Mouse (Mus musculus) hindbrain, embryonic 12.5 days (tissue): ENCODE data around the gene Bzw2. TPM values are rescaled to one million over a fixed set of nuclear protein-coding genes. Genes with fewer than 3 reads are reported as not detected.

Experiments used
- ATAC-seq: fragments of 200-750 bp; cut with Nextera tagmentation; 2 replicates; pipeline ENCODE4 v1.8.0; 2017; ENCODE audit warnings: moderate TSS enrichment; ENCODE audit not compliant: low FRiP score
- H3K27ac ChIP-seq: fragments of 300-500 bp; sonication (generic); 2 replicates; pipeline ENCODE4 v1.5.1; 2016; ENCODE audit warnings: mild to moderate bottlenecking
- H3K27me3 ChIP-seq: fragments of 300-500 bp; sonication (generic); 2 replicates; pipeline ENCODE4 v1.6.1; 2016; ENCODE audit warnings: mild to moderate bottlenecking
- H3K36me3 ChIP-seq: fragments of 300-500 bp; sonication (generic); 2 replicates; pipeline ENCODE4 v1.6.1; 2016; ENCODE audit warnings: mild to moderate bottlenecking
- H3K4me1 ChIP-seq: fragments of 300-500 bp; sonication (generic); 2 replicates; pipeline ENCODE4 v1.6.1; 2016
- H3K4me2 ChIP-seq: fragments of 300-500 bp; sonication (generic); replicated peaks from 2 replicates; pipeline ENCODE4 v1.6.1; 2016; ENCODE audit warnings: mild to moderate bottlenecking
- H3K4me3 ChIP-seq: fragments of 300-500 bp; sonication (generic); 2 replicates; pipeline ENCODE4 v1.5.1; 2016; ENCODE audit warnings: mild to moderate bottlenecking
- H3K9ac ChIP-seq: fragments of 300-500 bp; sonication (generic); 2 replicates; pipeline ENCODE4 v1.6.1; 2016; ENCODE audit warnings: mild to moderate bottlenecking, moderate library complexity
- H3K9me3 ChIP-seq: fragments of 300-500 bp; sonication (generic); replicated peaks from 2 replicates; pipeline ENCODE4 v1.6.1; 2016; ENCODE audit warnings: mild to moderate bottlenecking
- WGBS: fragments of 180-500 bp; shearing (Covaris S2); methylation state at CpG from one replicate; pipeline ENCODE4 v1.1.7; 2016; 5-methylcytosine and 5-hydroxymethylcytosine counted together
- polyA plus RNA-seq: library from polyadenylated mRNA; unstranded; fragments of >200 nt; fragmentation: Nextera tagmentation; extraction: Ambion mirVana; gene quantifications from 2 replicates; pipeline ENCODE4 v1.2.1, GENCODE M21; 2016

Bzw2 gene
- polyA plus RNA-seq, 1 experiment from 2014 or later = 314 TPM

DNA sequence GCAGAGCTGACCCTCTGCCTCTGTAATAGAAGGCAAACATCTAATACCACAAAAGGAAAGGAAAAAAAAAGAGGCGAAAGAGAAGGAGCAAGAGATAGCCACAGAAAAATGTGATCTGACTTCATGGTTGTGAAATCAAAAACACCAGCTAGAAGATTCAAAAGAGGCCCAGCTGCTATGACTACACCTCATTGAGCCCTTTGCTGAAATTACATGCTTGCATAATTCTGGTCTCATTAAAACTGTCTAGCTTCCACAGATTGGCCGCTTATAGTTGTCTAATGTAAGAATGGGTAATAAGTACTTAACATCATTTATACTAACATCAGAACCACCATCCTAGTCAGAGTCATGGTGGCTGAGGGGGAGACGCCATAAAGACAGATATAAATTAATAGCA lies 25.2 kb downstream of the Bzw2 start:
- 81% methylated on average over 3 of the region's 3 CpGs for WGBS
- H3K27ac ChIP-seq = no peak overlapping the region
- no peaks in the 10 kb centered on the region for H3K9me3 ChIP-seq
- no peak overlapping the region for H3K4me2 ChIP-seq
- H3K9ac ChIP-seq = no peak overlapping the region
- H3K36me3 ChIP-seq = peaks cover 53% of the 10 kb centered on the region
- H3K4me3 ChIP-seq = no peak overlapping the region
- H3K4me1 ChIP-seq = no peaks in the 10 kb centered on the region
- no peak for ATAC-seq
- H3K27me3 ChIP-seq = no peaks in the 10 kb centered on the region

DNA sequence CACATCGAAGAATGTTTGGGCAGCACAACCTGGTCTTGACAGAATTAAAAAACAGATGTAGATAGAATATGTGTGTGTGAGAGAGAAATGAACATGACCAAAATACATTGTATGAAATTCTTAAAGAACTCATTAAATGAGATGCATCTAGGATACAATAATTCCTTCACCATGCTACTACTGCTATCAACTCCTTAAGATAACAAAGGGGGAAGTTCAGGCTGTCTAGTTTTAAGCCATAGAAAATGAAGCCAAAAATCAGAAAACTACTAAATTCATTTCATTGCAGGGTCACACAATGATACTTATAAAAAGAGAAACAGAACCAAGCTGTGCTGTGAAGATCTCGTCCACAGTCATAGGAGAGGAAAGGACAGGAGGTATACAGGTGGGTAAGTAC lies 25.6 kb downstream of the Bzw2 start:
- Histone ChIP-seq H3K4me2 (no peak overlapping the region), H3K9ac (no peak overlapping the region), H3K9me3 (no peaks in the 10 kb centered on the region), H3K4me3 (no peak overlapping the region), H3K36me3 (peaks cover 51% of the 10 kb centered on the region), H3K27me3 (no peaks in the 10 kb centered on the region), H3K4me1 (no peaks in the 10 kb centered on the region), H3K27ac (no peak overlapping the region)
- WGBS = 94% methylated on average over 2 of the region's 2 CpGs
- ATAC-seq = no peak

DNA sequence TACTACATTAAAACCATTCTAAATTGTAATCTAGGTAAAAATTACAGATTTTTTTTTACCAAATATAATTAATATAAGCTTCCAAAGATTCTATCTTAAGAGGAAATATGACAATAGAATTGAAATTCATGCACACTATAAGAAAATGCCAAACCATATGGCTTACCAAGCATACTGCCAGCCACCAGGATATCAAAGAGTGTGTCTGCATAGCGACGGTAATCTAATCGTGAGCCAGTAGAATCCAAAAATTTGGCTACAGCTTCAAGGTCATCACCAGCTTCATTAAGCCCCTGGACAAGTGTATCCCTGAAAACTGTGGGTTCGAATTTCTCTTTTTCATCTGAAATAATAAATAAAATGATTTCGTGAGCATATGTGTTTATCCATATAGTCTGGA lies 28.1 kb downstream of the Bzw2 start:
- ATAC-seq = no peak
- no peaks in the 10 kb centered on the region for H3K4me1 ChIP-seq
- no peak overlapping the region for H3K4me3 ChIP-seq
- H3K27ac ChIP-seq = no peak overlapping the region
- H3K9me3 ChIP-seq = no peaks in the 10 kb centered on the region
- no peak overlapping the region for H3K4me2 ChIP-seq
- no peaks in the 10 kb centered on the region for H3K27me3 ChIP-seq
- H3K36me3 ChIP-seq = peaks cover 42% of the 10 kb centered on the region
- 97% methylated on average over 5 of the region's 5 CpGs for WGBS
- no peak overlapping the region for H3K9ac ChIP-seq

DNA sequence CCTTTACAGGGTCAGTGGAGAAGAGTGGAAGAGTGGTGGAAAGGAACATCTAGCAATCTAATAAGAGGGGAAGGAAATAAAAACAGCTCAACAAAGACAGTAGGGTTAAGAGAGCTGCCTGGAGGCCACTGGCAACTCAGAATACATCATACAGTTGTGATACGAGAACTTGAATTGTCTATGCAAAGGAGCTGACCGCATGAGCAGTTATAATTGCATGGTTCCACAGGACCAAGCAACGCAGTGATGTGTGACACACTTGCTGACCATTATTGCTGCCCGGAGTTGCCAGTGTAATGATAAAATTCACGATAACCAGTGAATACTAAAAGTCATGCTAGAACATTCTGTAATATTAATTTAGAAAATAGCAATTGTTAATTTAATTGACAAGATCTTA lies 31.8 kb downstream of the Bzw2 start:
- no peaks in the 10 kb centered on the region for H3K27me3 ChIP-seq
- no peak for ATAC-seq
- peaks cover 38% of the 10 kb centered on the region for H3K36me3 ChIP-seq
- 94% methylated on average over 5 of the region's 5 CpGs for WGBS
- H3K9me3 ChIP-seq = no peaks in the 10 kb centered on the region
- no peaks in the 10 kb centered on the region for H3K4me1 ChIP-seq
- no peak overlapping the region for H3K9ac ChIP-seq
- no peak overlapping the region for H3K4me3 ChIP-seq
- H3K4me2 ChIP-seq = no peak overlapping the region
- H3K27ac ChIP-seq = no peak overlapping the region

DNA sequence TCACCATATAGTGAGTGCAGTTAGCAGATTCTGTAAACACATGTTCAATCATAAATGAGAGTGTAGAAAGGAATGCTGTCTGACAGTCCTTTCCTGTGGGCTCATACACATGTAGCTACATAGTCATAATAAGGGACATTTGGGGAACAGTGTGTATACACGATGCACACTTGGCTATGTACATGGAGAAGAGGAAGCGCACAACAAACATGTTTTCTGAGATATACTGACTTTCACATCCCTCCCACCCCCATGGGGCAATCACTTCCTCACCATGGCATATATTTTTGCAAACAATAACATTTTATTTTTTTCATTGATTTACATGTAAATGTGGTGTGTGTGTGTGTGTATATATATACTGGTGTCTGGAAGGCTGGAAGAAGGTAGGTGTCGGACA lies 38.6 kb downstream of the Bzw2 start:
- Histone ChIP-seq H3K4me2 (no peak overlapping the region), H3K4me1 (no peaks in the 10 kb centered on the region), H3K9me3 (no peaks in the 10 kb centered on the region), H3K4me3 (no peak overlapping the region), H3K27me3 (no peaks in the 10 kb centered on the region), H3K36me3 (peaks cover 67% of the 10 kb centered on the region), H3K9ac (no peak overlapping the region), H3K27ac (no peak overlapping the region)
- WGBS = 93% methylated on average over 3 of the region's 3 CpGs
- no peak for ATAC-seq

DNA sequence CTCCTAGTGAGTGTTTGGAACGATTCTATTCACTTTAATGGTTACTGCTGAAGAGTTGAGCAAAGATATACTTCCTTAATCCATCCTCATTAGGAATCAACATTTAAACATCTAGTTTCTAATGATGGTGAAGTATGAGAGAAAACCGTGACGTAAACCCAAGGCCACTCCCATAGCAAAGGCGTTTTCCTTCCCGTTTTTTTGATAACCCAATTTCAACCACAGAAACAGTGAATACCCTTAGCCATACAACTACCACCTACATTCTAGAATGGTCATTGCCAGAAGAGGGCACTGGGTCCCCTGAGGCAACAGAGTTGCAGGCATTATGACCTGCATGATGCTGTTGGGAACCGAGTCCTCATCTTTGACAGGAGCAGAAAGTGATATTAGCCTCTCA lies 40.7 kb downstream of the Bzw2 start:
- H3K27me3 ChIP-seq = no peaks in the 10 kb centered on the region
- ATAC-seq = no peak
- no peaks in the 10 kb centered on the region for H3K4me1 ChIP-seq
- H3K4me2 ChIP-seq = no peak overlapping the region
- H3K4me3 ChIP-seq = no peak overlapping the region
- WGBS = 94% methylated on average over 6 of the region's 6 CpGs
- no peak overlapping the region for H3K27ac ChIP-seq
- no peaks in the 10 kb centered on the region for H3K9me3 ChIP-seq
- peaks cover 70% of the 10 kb centered on the region for H3K36me3 ChIP-seq
- H3K9ac ChIP-seq = no peak overlapping the region

DNA sequence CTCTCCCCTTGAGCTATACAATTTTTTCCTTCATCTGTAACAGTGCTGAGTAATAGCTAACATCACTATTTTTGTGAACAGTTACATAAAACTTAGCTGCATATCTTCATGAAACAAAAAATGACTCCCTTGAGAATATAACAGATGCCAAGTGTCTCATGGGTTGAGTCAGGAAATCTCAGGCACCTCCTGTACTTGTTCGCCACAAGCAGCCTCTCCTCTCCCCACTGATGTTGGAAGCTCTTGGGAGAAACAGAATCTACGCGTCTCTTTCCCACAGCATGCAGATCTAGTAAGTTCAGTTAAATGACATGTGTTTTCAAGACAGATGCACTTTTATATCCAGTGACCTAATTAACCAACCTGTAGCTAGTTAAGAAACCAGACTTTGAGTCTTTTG lies 45.8 kb downstream of the Bzw2 start:
- H3K4me1 ChIP-seq = no peaks in the 10 kb centered on the region
- no peak overlapping the region for H3K4me2 ChIP-seq
- no peak overlapping the region for H3K27ac ChIP-seq
- H3K4me3 ChIP-seq = no peak overlapping the region
- no peak for ATAC-seq
- WGBS = 94% methylated on average over 3 of the region's 3 CpGs
- H3K36me3 ChIP-seq = peaks cover 82% of the 10 kb centered on the region
- no peaks in the 10 kb centered on the region for H3K27me3 ChIP-seq
- H3K9me3 ChIP-seq = no peaks in the 10 kb centered on the region
- no peak overlapping the region for H3K9ac ChIP-seq

DNA sequence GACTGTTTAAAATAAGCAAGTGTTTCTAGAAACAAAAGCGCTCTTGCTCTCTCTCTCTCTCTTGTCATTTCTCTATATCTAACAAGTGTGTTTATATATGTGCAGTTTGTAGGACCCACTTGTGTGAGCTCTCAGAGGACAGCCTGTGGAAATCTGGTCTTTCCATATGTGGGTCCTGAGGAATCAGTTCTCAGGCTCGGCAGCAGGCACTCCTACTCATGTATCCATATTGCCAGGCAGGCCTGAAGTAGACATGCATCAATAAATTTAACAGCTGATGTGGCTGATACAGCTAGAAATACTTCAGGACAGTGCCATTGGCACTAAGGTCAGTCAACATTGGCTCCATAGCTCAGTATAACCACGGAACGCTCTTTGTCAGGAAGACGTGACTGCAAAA lies 46.8 kb downstream of the Bzw2 start:
- no peak overlapping the region for H3K4me2 ChIP-seq
- H3K36me3 ChIP-seq = peaks cover 83% of the 10 kb centered on the region
- no peak for ATAC-seq

DNA sequence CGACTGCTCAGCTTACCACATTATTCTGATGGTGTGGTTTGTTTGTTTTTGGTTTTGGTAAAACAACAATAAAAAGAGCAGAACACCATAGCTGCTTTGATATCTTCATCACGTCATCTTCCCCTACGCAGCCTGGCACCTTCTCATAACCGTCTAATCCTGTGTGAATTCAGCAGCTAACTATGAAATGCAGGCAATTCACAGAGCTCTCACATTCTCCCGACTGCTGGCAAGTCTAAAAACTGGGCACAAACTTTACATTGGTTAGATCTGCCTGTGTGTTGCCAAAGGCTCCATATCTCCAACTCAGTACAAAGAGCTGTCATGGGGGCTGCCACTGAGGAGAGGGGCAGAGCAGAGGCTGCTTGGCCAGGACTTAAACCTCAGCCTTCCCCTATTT lies 47.4 kb downstream of the Bzw2 start:
- WGBS = 96% methylated on average over 5 of the region's 5 CpGs
- H3K36me3 ChIP-seq = peaks cover 80% of the 10 kb centered on the region
- H3K9me3 ChIP-seq = no peaks in the 10 kb centered on the region
- no peak overlapping the region for H3K4me2 ChIP-seq
- H3K4me3 ChIP-seq = no peak overlapping the region
- no peaks in the 10 kb centered on the region for H3K4me1 ChIP-seq
- no peak for ATAC-seq
- H3K9ac ChIP-seq = no peak overlapping the region
- H3K27me3 ChIP-seq = no peaks in the 10 kb centered on the region
- no peak overlapping the region for H3K27ac ChIP-seq

More for the DNA sequence above, 46.8 kb downstream of the Bzw2 start:
- Histone ChIP-seq H3K9ac (no peak overlapping the region), H3K4me1 (no peaks in the 10 kb centered on the region), H3K4me3 (no peak overlapping the region), H3K27me3 (no peaks in the 10 kb centered on the region), H3K9me3 (no peaks in the 10 kb centered on the region), H3K27ac (no peak overlapping the region)
- WGBS = 92% methylated on average over 5 of the region's 5 CpGs

DNA sequence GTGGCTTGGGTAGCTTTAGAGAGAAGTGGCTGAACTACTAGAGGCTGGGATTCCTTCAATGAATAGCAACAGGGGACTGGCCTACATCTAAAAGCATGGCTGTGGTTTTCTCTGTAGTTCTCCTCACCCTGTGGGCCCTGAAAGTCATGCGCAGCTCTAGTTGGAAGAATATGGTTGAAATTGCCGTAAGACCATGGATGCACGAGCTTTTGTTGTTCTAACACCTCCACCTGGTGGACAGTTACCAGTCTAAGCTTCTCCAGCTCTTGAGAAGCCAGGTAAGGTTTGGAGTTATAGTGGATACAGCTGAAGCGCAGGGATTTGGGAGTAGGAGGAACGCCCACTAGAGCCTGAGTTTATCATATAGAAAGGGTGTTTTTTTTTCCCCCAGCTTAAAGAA lies 49.4 kb downstream of the Bzw2 start:
- H3K4me1 ChIP-seq = no peaks in the 10 kb centered on the region
- H3K4me2 ChIP-seq = no peak overlapping the region
- H3K27ac ChIP-seq = no peak overlapping the region
- H3K36me3 ChIP-seq = peaks cover 74% of the 10 kb centered on the region
- 95% methylated on average over 5 of the region's 5 CpGs for WGBS
- no peak overlapping the region for H3K4me3 ChIP-seq
- no peaks in the 10 kb centered on the region for H3K27me3 ChIP-seq
- ATAC-seq = no peak
- no peaks in the 10 kb centered on the region for H3K9me3 ChIP-seq
- H3K9ac ChIP-seq = no peak overlapping the region

DNA sequence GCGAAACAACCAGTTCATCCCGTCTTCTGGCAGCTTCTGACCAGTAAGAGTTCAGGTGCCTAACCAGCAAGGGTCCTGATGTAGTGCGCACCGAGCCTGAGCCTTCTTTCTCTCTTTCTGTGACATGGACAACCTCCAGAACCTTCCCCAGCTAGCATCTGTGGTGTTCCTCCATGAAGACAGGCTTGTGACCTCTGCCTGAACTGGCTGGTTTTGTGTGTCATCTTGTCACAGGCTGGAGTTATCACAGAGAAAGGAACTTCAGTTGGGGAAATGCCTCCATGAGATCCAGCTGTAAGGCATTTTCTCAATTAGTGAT lies 54.3 kb downstream of the Bzw2 start:
- Histone ChIP-seq H3K27ac (no peak overlapping the region), H3K4me3 (no peak overlapping the region), H3K27me3 (no peaks in the 10 kb centered on the region), H3K36me3 (peaks cover 52% of the 10 kb centered on the region), H3K4me2 (no peak overlapping the region), H3K4me1 (no peaks in the 10 kb centered on the region), H3K9ac (no peak overlapping the region), H3K9me3 (no peaks in the 10 kb centered on the region)
- no peak for ATAC-seq
- 96% methylated on average over 4 of the region's 4 CpGs for WGBS

DNA sequence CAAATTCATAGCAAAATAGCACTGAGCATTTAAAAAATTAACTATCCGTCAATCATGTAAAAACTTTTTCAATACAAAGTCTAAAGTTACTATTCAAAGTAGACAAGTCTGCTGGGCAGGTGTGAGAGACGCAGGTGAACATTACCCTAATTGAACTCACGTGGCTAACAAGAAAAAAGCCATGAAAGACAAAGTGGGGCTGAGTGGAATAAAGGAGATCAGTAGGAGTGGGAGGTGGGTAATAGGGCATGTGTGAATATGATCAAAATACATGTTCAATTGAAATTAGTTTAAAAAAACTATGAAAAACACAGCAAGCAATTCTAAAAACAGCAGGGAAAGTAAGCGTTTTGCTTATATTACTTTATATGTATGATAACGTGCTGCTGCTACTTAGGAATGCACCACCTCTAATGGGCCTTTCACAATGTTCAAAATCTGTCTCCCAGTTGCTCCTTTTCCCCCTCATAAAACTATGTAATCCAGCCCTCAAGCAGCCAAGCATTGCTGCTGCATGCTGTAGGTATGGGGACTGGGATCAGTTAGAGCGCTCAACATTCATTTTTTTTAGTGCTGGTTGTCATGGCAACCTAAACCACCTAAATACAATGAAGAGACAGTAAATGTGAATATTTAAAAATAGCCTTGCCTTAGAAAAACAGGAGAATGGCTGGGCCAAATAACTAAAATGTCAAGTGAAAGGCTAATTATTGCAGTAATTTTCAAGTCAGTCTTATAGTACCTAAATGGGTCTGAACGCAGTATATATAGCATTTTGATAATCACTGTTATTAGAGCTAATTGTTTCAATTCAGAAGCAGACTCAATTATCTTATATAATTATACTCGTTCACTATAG lies 54.9 kb downstream of the Bzw2 start:
- WGBS = 91% methylated on average over 8 of the region's 8 CpGs
- no peak overlapping the region for H3K9ac ChIP-seq
- peaks cover 48% of the 10 kb centered on the region for H3K36me3 ChIP-seq
- no peak overlapping the region for H3K4me2 ChIP-seq
- no peaks in the 10 kb centered on the region for H3K27me3 ChIP-seq
- no peak for ATAC-seq
- no peak overlapping the region for H3K27ac ChIP-seq
- no peak overlapping the region for H3K4me3 ChIP-seq
- no peaks in the 10 kb centered on the region for H3K4me1 ChIP-seq
- H3K9me3 ChIP-seq = no peaks in the 10 kb centered on the region

DNA sequence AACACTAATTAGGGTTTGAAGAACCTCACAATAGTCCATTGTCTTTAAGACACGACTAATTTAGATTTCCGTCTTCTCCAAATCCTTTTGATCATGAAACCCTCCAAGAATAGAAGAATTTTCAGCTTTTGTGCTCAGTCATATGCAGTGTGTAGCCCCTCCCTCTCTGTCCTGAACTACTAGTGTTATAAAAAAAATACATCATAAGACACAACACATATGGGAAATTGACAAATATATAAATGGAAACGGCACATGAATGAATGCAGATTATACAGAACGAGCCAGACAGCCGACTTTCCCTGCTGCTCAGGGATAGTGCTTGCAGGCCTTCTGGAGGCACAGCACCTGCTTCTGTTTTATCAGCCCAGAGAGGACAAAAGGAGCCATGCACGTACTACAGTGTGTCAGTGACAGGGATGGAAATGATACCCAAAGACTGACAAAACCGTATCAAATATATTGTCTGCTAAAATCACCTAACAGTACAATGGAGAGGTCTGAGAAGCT lies 62.5 kb downstream of the Bzw2 start:
- Histone ChIP-seq H3K9me3 (no peaks in the 10 kb centered on the region), H3K4me1 (no peaks in the 10 kb centered on the region), H3K4me2 (no peak overlapping the region), H3K9ac (no peak overlapping the region), H3K27me3 (no peaks in the 10 kb centered on the region), H3K36me3 (peaks cover 43% of the 10 kb centered on the region), H3K4me3 (no peak overlapping the region), H3K27ac (no peak overlapping the region)
- 80% methylated on average over 7 of the region's 7 CpGs for WGBS
- no peak for ATAC-seq
